In the genomic region with DNA sequence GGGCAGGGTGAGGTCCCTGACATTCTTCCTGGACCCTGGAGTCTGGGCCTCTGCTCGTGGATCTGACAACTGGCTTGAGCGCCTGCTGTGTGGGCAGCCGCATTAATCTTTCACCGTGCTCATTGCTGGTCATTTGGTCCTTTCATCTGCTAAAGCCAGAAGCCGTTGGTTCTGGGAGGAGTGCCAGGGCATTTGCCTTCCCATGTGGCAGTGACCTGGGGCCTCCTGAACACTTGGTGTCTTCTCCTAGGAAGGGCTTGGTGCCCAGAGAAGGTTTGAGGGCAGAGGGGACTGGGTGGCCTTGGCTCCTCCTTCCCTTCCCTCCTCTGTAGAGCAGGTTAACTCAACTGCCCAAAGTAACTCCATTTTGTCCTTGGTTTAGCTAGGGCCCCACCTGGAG, we compare ENCODE assay signal across 15 mouse cellular contexts.
A peak's percentile ranks its signal among the peaks of the same experiment; 100 is the strongest.
DNase-seq lines count a peak whose midpoint lies in the region; ATAC-seq lines count a peak whose summit lies in the region.
"Had no signal": no experiment of that assay in that cellular context is flagged by ENCODE, and none has a peak within 500 bp of the region (broad histone marks: within the 10 kb centered on the region; RNA-seq: fewer than 3 reads in every experiment).

No protein-coding gene starts in this region.

- no peak for ATAC-seq in heart, embryonic 11.5 days (replicated peaks; ENCODE audit: insufficient number of reproducible peaks, low FRiP score, low TSS enrichment)
- ATAC-seq: liver, postnatal 0 days; midbrain, embryonic 15.5 days had no signal

- no peaks in the 10 kb centered on the region for H3K27me3 ChIP-seq in heart, embryonic 11.5 days (ENCODE audit: control insufficient read depth, insufficient read depth, low read length)
- H3K27me3 ChIP-seq: limb, embryonic 13.5 days; midbrain, embryonic 15.5 days; neural tube, embryonic 12.5 days had no signal

- H3K27ac ChIP-seq in heart, embryonic 11.5 days (ENCODE audit: low read depth, low read length): no peak overlapping the region
- H3K27ac ChIP-seq: embryonic facial prominence, embryonic 10.5 days; limb, embryonic 13.5 days; midbrain, embryonic 15.5 days; neural tube, embryonic 12.5 days had no signal

- no peaks in the 10 kb centered on the region for H3K4me1 ChIP-seq in heart, embryonic 11.5 days (ENCODE audit: control insufficient read depth, insufficient read depth, low read length)
- H3K4me1 ChIP-seq: midbrain, embryonic 15.5 days; neural tube, embryonic 12.5 days had no signal

- H3K4me3 ChIP-seq in heart, embryonic 11.5 days (ENCODE audit: low read depth, low read length): no peak overlapping the region
- H3K4me3 ChIP-seq: embryonic facial prominence, embryonic 10.5 days; limb, embryonic 13.5 days; midbrain, embryonic 15.5 days; neural tube, embryonic 12.5 days had no signal

- DNase-seq in heart, postnatal 36 days: peak; percentile 6 to 11
- DNase-seq in MN1 (ENCODE audit: low spot score): peak; percentile 69
- peak; percentile 13 for DNase-seq in adrenal gland, adult 8-10 months
- DNase-seq in cerebellum, adult 8-10 months: peak; percentile 55
- no peak for DNase-seq in spleen, postnatal 14 days (ENCODE audit: low spot score in 2 of 2)
- DNase-seq in frontal cortex, postnatal 14 days (ENCODE audit: low spot score in 2 of 2): no peak
- DNase-seq: heart, adult 11 months; kidney, postnatal 4 days; liver, postnatal 0 days; lung, postnatal 4 days had no signal

- no peak overlapping the region for H3K9ac ChIP-seq in heart, embryonic 11.5 days (ENCODE audit: low read depth, low read length)
- H3K9ac ChIP-seq: limb, embryonic 13.5 days; liver, postnatal 0 days; midbrain, embryonic 15.5 days; neural tube, embryonic 12.5 days had no signal

- no peaks in the 10 kb centered on the region for H3K36me3 ChIP-seq in heart, embryonic 11.5 days (ENCODE audit: control insufficient read depth, insufficient read depth, low read length)
- H3K36me3 ChIP-seq: embryonic facial prominence, embryonic 10.5 days; limb, embryonic 13.5 days; midbrain, embryonic 15.5 days; neural tube, embryonic 12.5 days had no signal

- intact Hi-C loops in heart, postnatal 36 days (cut with DNase I): no loop called here

- WGBS in heart, embryonic 11.5 days (ENCODE audit: insufficient replicate concordance): 63% methylated on average over 5 of the region's 5 CpGs

- H3K9me3 ChIP-seq in heart, embryonic 11.5 days (replicated peaks; ENCODE audit: control insufficient read depth, low read length): no peaks in the 10 kb centered on the region
- H3K9me3 ChIP-seq: embryonic facial prominence, embryonic 10.5 days; limb, embryonic 13.5 days; midbrain, embryonic 15.5 days; neural tube, embryonic 12.5 days had no signal

- H3K4me2 ChIP-seq in heart, embryonic 11.5 days: no peak overlapping the region
- H3K4me2 ChIP-seq: limb, embryonic 13.5 days; midbrain, embryonic 15.5 days; neural tube, embryonic 12.5 days had no signal

Comparison
In these comparisons a context has a peak if more than half of its experiments do, and no peak if none do; other contexts are left out.
1. DNase-seq: peak in heart, postnatal 36 days (2 of 2), MN1 (single experiment), adrenal gland, adult 8-10 months (single experiment) and cerebellum, adult 8-10 months (single experiment); none in spleen, postnatal 14 days (0 of 2) and frontal cortex, postnatal 14 days (0 of 2).